Mouse (Mus musculus) liver, postnatal 0 days (tissue): ENCODE data around the gene Slc6a11.

Source experiments
- CTCF ChIP-seq: sonication (generic); IDR thresholded peaks from 2 replicates; pipeline ENCODE4 v1.5.1; 2016; ENCODE audit warnings: antibody characterized with exemption, low read depth
- EP300 ChIP-seq: IDR thresholded peaks from 2 replicates; pipeline ENCODE4 v1.6.1; 2016; ENCODE audit warnings: antibody characterized with exemption, low read depth, mild to moderate bottlenecking

DNA sequence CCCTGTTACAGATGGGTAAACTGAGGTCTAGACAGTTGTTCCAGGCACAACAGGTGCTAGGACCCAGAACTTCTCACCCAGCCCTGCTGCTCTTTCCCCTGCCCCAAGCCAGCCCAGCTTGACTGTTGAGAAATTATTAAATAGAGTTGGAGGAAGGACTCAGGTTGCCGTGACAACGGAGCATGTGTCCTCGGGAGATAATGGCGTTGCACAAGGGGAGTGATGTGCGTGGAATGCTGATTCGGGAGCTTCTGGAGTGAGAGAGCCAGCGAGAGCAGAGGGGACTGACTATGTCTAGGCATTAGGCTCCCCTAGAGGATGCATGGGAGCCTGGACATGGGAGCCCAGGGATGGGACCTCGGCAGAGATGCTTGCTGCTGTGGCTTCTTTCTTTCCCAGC lies 159.1 kb downstream of the Slc6a11 start:
- TF ChIP-seq EP300 (no peak), CTCF (no peak)
